In the genomic region with DNA sequence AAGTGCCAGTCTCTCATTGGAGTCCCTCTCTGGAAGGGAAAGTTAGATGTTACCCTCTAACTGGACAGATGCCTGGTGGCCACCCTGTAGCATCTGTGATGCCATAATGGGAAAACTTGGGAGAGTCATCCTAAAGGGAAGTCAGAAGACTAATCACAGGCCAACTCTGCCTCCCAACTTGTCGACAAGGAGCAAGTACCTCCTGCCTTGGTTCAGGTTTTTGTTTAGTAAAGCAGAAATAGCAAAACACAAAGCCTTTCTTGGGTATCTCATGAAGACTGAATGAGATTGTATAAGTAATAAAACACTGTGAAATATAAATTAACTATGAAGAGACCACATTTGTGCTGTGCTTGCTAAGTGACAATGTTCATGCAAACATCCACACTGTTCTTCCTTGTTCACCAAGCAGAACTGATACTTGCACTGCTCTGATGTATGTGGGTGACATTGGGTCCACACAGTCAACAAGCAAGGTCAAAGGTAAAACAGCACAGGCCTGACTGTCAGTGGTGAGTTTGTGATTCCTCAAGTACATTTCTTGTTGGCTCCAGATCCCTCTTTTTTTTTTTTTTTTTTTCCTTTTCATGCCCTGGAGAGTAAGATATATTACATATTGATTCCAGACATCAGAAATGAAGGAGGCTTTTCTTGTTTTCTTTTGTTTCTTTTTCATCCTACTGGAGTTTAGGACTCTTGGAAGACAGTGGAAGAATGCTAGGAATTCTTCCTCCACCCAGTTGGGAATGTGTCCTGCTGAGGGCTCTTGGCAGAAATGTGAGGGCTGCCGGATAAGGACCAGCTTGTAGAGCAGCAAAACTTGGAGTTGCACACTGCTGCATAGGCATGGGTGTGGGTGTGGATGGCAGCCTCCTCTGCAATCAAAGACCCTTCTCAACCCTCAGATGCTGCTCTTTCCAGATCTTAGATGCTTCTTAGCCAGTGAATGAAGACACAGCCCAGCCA, we compare ENCODE assay signal across 9 mouse cellular contexts. TPM values are rescaled to one million over a fixed set of nuclear protein-coding genes. Genes with fewer than 3 reads are reported as not detected.
DNase-seq lines count a peak whose midpoint lies in the region; ATAC-seq and TF ChIP-seq lines count a peak whose summit lies in the region.
"Had no signal": no experiment of that assay in that cellular context is flagged by ENCODE, and none has a peak within 500 bp of the region (broad histone marks: within the 10 kb centered on the region; RNA-seq: fewer than 3 reads in every experiment).

A gene (minus strand): TSS at position 51 of the 966 bp plus-strand sequence.

- 54% methylated on average over 2 of the region's 2 CpGs for WGBS in embryonic facial prominence, embryonic 14.5 days
- WGBS in heart, embryonic 15.5 days = 42% methylated on average over 2 of the region's 2 CpGs
- WGBS in lung, embryonic 16.5 days = 50% methylated on average over 2 of the region's 2 CpGs
- 66% methylated on average over 2 of the region's 2 CpGs for WGBS in kidney, adult 2 months

- no peaks in the 10 kb centered on the region for H3K9me3 ChIP-seq in embryonic facial prominence, embryonic 14.5 days (ENCODE audit: control insufficient read depth, low read length)
- H3K9me3 ChIP-seq in heart, embryonic 15.5 days (replicated peaks) = no peaks in the 10 kb centered on the region
- H3K9me3 ChIP-seq in lung, embryonic 16.5 days (ENCODE audit: control insufficient read depth, low read length) = no peaks in the 10 kb centered on the region
- H3K9me3 ChIP-seq: liver, embryonic 15.5 days had no signal

- H3K27me3 ChIP-seq in embryonic facial prominence, embryonic 14.5 days (replicated peaks; ENCODE audit: control insufficient read depth, insufficient read depth, low read length) = no peaks in the 10 kb centered on the region
- H3K27me3 ChIP-seq in heart, embryonic 15.5 days = no peaks in the 10 kb centered on the region
- H3K27me3 ChIP-seq in lung, embryonic 16.5 days (ENCODE audit: control insufficient read depth, insufficient read depth, low read depth, low read length) = no peaks in the 10 kb centered on the region
- no peaks in the 10 kb centered on the region for H3K27me3 ChIP-seq in kidney, adult 2 months (replicated peaks; ENCODE audit: control insufficient read depth, insufficient read depth, low read length)
- H3K27me3 ChIP-seq: liver, embryonic 15.5 days had no signal

- peaks cover 20% of the 10 kb centered on the region for H3K4me1 ChIP-seq in embryonic facial prominence, embryonic 14.5 days (ENCODE audit: control insufficient read depth, insufficient read depth, low read length)
- H3K4me1 ChIP-seq in heart, embryonic 15.5 days (replicated peaks) = peaks cover 4% of the 10 kb centered on the region; the same call in 1 of the 2 replicates
- H3K4me1 ChIP-seq in lung, embryonic 16.5 days (replicated peaks; ENCODE audit: control insufficient read depth, insufficient read depth, low read length) = 0 out of 2 replicates have a peak, but pooled peaks cover 4% of the 10 kb centered on the region
- H3K4me1 ChIP-seq in kidney, adult 2 months (ENCODE audit: control insufficient read depth, insufficient read depth, low read length) = no peaks in the 10 kb centered on the region
- H3K4me1 ChIP-seq: liver, embryonic 15.5 days had no signal

- ATAC-seq in embryonic facial prominence, embryonic 14.5 days (ENCODE audit: low read depth) = no peak
- no peak for ATAC-seq in heart, embryonic 15.5 days (replicated peaks; ENCODE audit: insufficient number of reproducible peaks, insufficient read depth, low FRiP score, low read depth)
- peak; percentile 74 for ATAC-seq in lung, embryonic 16.5 days (ENCODE audit: low read depth)

- no peak for TF ChIP-seq POLR2A in kidney, adult 2 months (IDR thresholded peaks at IDR 0.05; ENCODE audit: low read depth, low read length)

- H3K4me3 ChIP-seq in embryonic facial prominence, embryonic 14.5 days (ENCODE audit: low read depth, low read length) = no peak within 1 kb of the TSS
- H3K4me3 ChIP-seq in heart, embryonic 15.5 days = no peak within 1 kb of the TSS
- H3K4me3 ChIP-seq in lung, embryonic 16.5 days (ENCODE audit: low read length) = no peak within 1 kb of the TSS
- no peak within 1 kb of the TSS for H3K4me3 ChIP-seq in kidney, adult 2 months (ENCODE audit: insufficient read depth, low read depth, low read length)
- H3K4me3 ChIP-seq: liver, embryonic 15.5 days had no signal

- no peaks in the 10 kb centered on the region for H3K36me3 ChIP-seq in embryonic facial prominence, embryonic 14.5 days (ENCODE audit: control insufficient read depth, insufficient read depth, low read length)
- H3K36me3 ChIP-seq in heart, embryonic 15.5 days = no peaks in the 10 kb centered on the region
- H3K36me3 ChIP-seq in lung, embryonic 16.5 days (ENCODE audit: control insufficient read depth, insufficient read depth, low read length) = no peaks in the 10 kb centered on the region
- no peaks in the 10 kb centered on the region for H3K36me3 ChIP-seq in kidney, adult 2 months (ENCODE audit: control insufficient read depth, insufficient read depth, low read length)
- H3K36me3 ChIP-seq: liver, embryonic 15.5 days had no signal

- DNase-seq in layer of hippocampus, adult 8-10 months (ENCODE audit: low spot score in 2 of 2) = no peak
- no peak for DNase-seq in layer of hippocampus, adult 9-10 months (ENCODE audit: low spot score)
- DNase-seq in embryonic facial prominence, embryonic 14.5 days (ENCODE audit: low spot score) = peak; percentile 46
- DNase-seq in embryo, embryonic 9.5 days (ENCODE audit: extremely low spot score) = no peak
- DNase-seq in spleen, adult 12 weeks (ENCODE audit: low spot score) = no peak
- no peak for DNase-seq in kidney, adult 2 months

- no peak within 1 kb of the TSS for H3K9ac ChIP-seq in embryonic facial prominence, embryonic 14.5 days (ENCODE audit: low read depth, low read length)
- no peak within 1 kb of the TSS for H3K9ac ChIP-seq in heart, embryonic 15.5 days
- no peak within 1 kb of the TSS for H3K9ac ChIP-seq in lung, embryonic 16.5 days (ENCODE audit: low read length)
- H3K9ac ChIP-seq: liver, embryonic 15.5 days had no signal

- H3K27ac ChIP-seq in embryonic facial prominence, embryonic 14.5 days (replicated peaks; ENCODE audit: low read depth, low read length) = peak within 1 kb of the TSS; percentile 33; the same call in 1 of the 2 replicates
- peak within 1 kb of the TSS; percentile 21; the same call in 1 of the 2 replicates for H3K27ac ChIP-seq in heart, embryonic 15.5 days
- no peak within 1 kb of the TSS for H3K27ac ChIP-seq in lung, embryonic 16.5 days (ENCODE audit: low read length)
- no peak within 1 kb of the TSS for H3K27ac ChIP-seq in kidney, adult 2 months (ENCODE audit: insufficient read depth, low read depth, low read length)
- H3K27ac ChIP-seq: liver, embryonic 15.5 days had no signal

- no peak within 1 kb of the TSS for H3K4me2 ChIP-seq in embryonic facial prominence, embryonic 14.5 days (ENCODE audit: low read depth, low read length)
- no peak within 1 kb of the TSS for H3K4me2 ChIP-seq in heart, embryonic 15.5 days
- no peak within 1 kb of the TSS for H3K4me2 ChIP-seq in lung, embryonic 16.5 days (ENCODE audit: low read depth, low read length)
- H3K4me2 ChIP-seq: liver, embryonic 15.5 days had no signal

- no peak for TF ChIP-seq CTCF in kidney, adult 2 months (conservative IDR thresholded peaks at IDR 0.05; ENCODE audit: insufficient read depth, insufficient read length, low read depth, low read length)

RNA-seq across cellular contexts. Expression of the gene that starts here (rescaled TPM):
- total RNA-seq in layer of hippocampus, adult 8-10 months (2022) = 10 to 100 TPM; 42.5 to 54.5 (median 51.4) TPM
- 12.5 and 13.1 TPM in 2 replicates for polyA plus RNA-seq in embryonic facial prominence, embryonic 14.5 days (2014; fragmentation: Nextera tagmentation; extraction: Ambion mirVana)
- polyA plus RNA-seq in heart, embryonic 15.5 days (2015; fragmentation: Nextera tagmentation; extraction: Ambion mirVana) = 37.0 and 45.8 TPM in 2 replicates
- polyA plus RNA-seq in lung, embryonic 16.5 days (2015; fragmentation: Nextera tagmentation; extraction: Ambion mirVana) = 10.4 and 11.9 TPM in 2 replicates
- 1.6 and 2.5 TPM in 2 replicates for polyA plus RNA-seq in kidney, adult 2 months (2012; rRNA removed)

Comparison
In these comparisons a context has a peak if more than half of its experiments do, and no peak if none do; other contexts are left out.
1. H3K27ac ChIP-seq: peak in embryonic facial prominence, embryonic 14.5 days (single experiment) and heart, embryonic 15.5 days (single experiment); none in lung, embryonic 16.5 days (single experiment) and kidney, adult 2 months (single experiment).